ENCODE assay signal across 26 mouse cellular contexts in the genomic region with DNA sequence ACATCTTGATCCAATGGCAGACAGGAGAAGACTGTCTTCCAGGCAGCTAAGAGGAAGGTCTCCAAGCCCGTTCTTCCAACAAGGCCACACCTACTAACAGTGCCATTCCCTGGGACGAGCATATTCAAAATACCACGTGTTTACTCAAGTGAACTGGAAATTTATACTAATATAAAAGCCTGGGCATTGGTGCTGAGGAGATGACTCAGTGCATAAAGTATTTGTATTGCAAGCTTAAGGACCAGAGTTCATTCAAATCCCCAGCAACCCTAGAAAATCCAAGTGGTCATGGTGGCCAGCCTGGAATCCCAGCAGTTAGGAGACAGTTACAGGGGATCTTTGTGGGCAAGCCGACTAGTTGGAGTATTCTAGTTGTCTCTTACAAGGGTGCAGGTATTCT.
DNase-seq lines count a peak whose midpoint lies in the region; ATAC-seq lines count a peak whose summit lies in the region.
"Had no signal": no experiment of that assay in that cellular context is flagged by ENCODE, and none has a peak within 500 bp of the region (broad histone marks: within the 10 kb centered on the region; RNA-seq: fewer than 3 reads in every experiment).

No protein-coding gene starts in this region.

- H3K36me3 ChIP-seq in intestine, embryonic 16.5 days (ENCODE audit: control insufficient read depth, insufficient read depth, low read length): no peaks in the 10 kb centered on the region
- H3K36me3 ChIP-seq: embryonic facial prominence, embryonic 12.5 days; embryonic facial prominence, embryonic 15.5 days; forebrain, embryonic 12.5 days; forebrain, embryonic 15.5 days; G1E; heart, embryonic 10.5 days; heart, embryonic 13.5 days; hindbrain, embryonic 15.5 days had no signal

- no peak overlapping the region for H3K9ac ChIP-seq in intestine, embryonic 16.5 days (ENCODE audit: low read depth, low read length)
- H3K9ac ChIP-seq: embryonic facial prominence, embryonic 12.5 days; embryonic facial prominence, embryonic 15.5 days; forebrain, embryonic 12.5 days; forebrain, embryonic 15.5 days; heart, embryonic 13.5 days; hindbrain, embryonic 15.5 days had no signal

- no peak for ATAC-seq in intestine, embryonic 16.5 days
- ATAC-seq: forebrain, embryonic 15.5 days had no signal

- no peaks in the 10 kb centered on the region for H3K9me3 ChIP-seq in intestine, embryonic 16.5 days (ENCODE audit: control insufficient read depth, low read length)
- H3K9me3 ChIP-seq: embryonic facial prominence, embryonic 12.5 days; embryonic facial prominence, embryonic 15.5 days; forebrain, embryonic 12.5 days; forebrain, embryonic 15.5 days; heart, embryonic 10.5 days; heart, embryonic 13.5 days; hindbrain, embryonic 15.5 days had no signal

- H3K27me3 ChIP-seq in intestine, embryonic 16.5 days (replicated peaks; ENCODE audit: control insufficient read depth, insufficient read depth, low read length): no peaks in the 10 kb centered on the region
- H3K27me3 ChIP-seq: CH12.LX; embryonic facial prominence, embryonic 12.5 days; embryonic facial prominence, embryonic 15.5 days; forebrain, embryonic 12.5 days; forebrain, embryonic 15.5 days; hindbrain, embryonic 15.5 days had no signal

- no peak overlapping the region for H3K27ac ChIP-seq in intestine, embryonic 16.5 days (ENCODE audit: low read length)
- H3K27ac ChIP-seq: embryonic facial prominence, embryonic 12.5 days; embryonic facial prominence, embryonic 15.5 days; forebrain, embryonic 12.5 days; forebrain, embryonic 15.5 days; heart, adult 2 months; heart, embryonic 10.5 days; heart, embryonic 13.5 days; hindbrain, embryonic 15.5 days had no signal

- WGBS in intestine, embryonic 16.5 days: 62% methylated on average over 4 of the region's 4 CpGs

- no peaks in the 10 kb centered on the region for H3K4me1 ChIP-seq in intestine, embryonic 16.5 days (ENCODE audit: control insufficient read depth, insufficient read depth, low read length)
- H3K4me1 ChIP-seq: embryonic facial prominence, embryonic 12.5 days; embryonic facial prominence, embryonic 15.5 days; forebrain, embryonic 12.5 days; heart, embryonic 10.5 days; heart, embryonic 13.5 days; hindbrain, embryonic 15.5 days had no signal

- no peak overlapping the region for H3K4me3 ChIP-seq in intestine, embryonic 16.5 days (ENCODE audit: low read length)
- H3K4me3 ChIP-seq: embryonic facial prominence, embryonic 12.5 days; embryonic facial prominence, embryonic 15.5 days; forebrain, embryonic 12.5 days; forebrain, embryonic 15.5 days; heart, adult 2 months; heart, embryonic 10.5 days; heart, embryonic 13.5 days; hindbrain, embryonic 15.5 days had no signal

- H3K4me2 ChIP-seq in intestine, embryonic 16.5 days (ENCODE audit: low read depth, low read length): no peak overlapping the region
- H3K4me2 ChIP-seq: embryonic facial prominence, embryonic 12.5 days; embryonic facial prominence, embryonic 15.5 days; forebrain, embryonic 12.5 days; forebrain, embryonic 15.5 days; heart, embryonic 13.5 days; hindbrain, embryonic 15.5 days had no signal

- DNase-seq in 3T3-L1 (ENCODE audit: low read depth, low spot score): peak; percentile 72
- DNase-seq in NIH3T3 (ENCODE audit: low read depth): peak; percentile 69
- DNase-seq in fibroblast of lung, adult 2 months (ENCODE audit: low read depth): peak; percentile 27
- DNase-seq in right cerebral cortex, postnatal 25 days: no peak
- no peak for DNase-seq in left cerebral cortex, postnatal 4 days
- DNase-seq: adrenal gland, adult 2 months; adrenal gland, postnatal 14 days; B cell, adult 2 months; cerebellum, adult 11 months; cerebellum, adult 2 months; cerebellum, adult 9-11 months; cerebellum, postnatal 25 days; gastrocnemius, postnatal 25 days; heart, adult 2 months; heart, postnatal 14 days; heart, postnatal 4 days had no signal

- intact Hi-C loops in left cerebral cortex, postnatal 4 days (cut with DNase I): no loop called here

Comparison
In these comparisons a context has a peak if more than half of its experiments do, and no peak if none do; other contexts are left out.
1. DNase-seq: peak in 3T3-L1 (single experiment), NIH3T3 (single experiment) and fibroblast of lung, adult 2 months (single experiment); none in right cerebral cortex, postnatal 25 days (single experiment) and left cerebral cortex, postnatal 4 days (single experiment).